Mouse (Mus musculus): ENCODE results near the gene Nosip. TPM values are rescaled to one million over a fixed set of nuclear protein-coding genes. Genes with fewer than 3 reads are reported as not detected.

Nosip gene
- total RNA-seq, 1 experiment = 94.2 TPM

GRCm38 (mm10) chr7:45045741-45046140, 16.5 kb upstream of the Nosip start:
- no peak for DNase-seq (ENCODE audit: low read depth, low spot score)
- Histone ChIP-seq H3K4me1 (ENCODE audit: control insufficient read depth in 2 of 2, insufficient read depth in 2 of 2, low read length in 2 of 2, poor library complexity in 1 of 2) (peaks cover 4 to 29% of the 10 kb centered on the region in 2 experiments; a peak in 3 of 4 replicates), H3K9me3 (ENCODE audit: control insufficient read depth, insufficient read depth, low read depth, low read length) (no peaks in the 10 kb centered on the region), H3K27ac (ENCODE audit: insufficient read depth, low read depth, low read length, poor library complexity, severe bottlenecking) (no peak overlapping the region), H3K4me3 (ENCODE audit: insufficient read depth in 1 of 2, low read depth in 1 of 2, low read length in 2 of 2, poor library complexity in 1 of 2, severe bottlenecking in 1 of 2) (no peak overlapping the region), H3K36me3 (ENCODE audit: control insufficient read depth, insufficient read depth, low read length, poor library complexity, severe bottlenecking) (peaks cover 66% of the 10 kb centered on the region), H3K9ac (ENCODE audit: insufficient read depth, low read depth, low read length, poor library complexity, severe bottlenecking) (no peak overlapping the region)
- in situ Hi-C loops (cut with MboI; ENCODE audit: low sequenced_read_pairs in 2 of 2, unreplicated experiment in 2 of 2) = no loop called here
- no peak for TF ChIP-seq CHD2 (IDR thresholded peaks at IDR 0.05; ENCODE audit: low read depth, low read length)
- no peak for TF ChIP-seq ZNF384 (IDR thresholded peaks at IDR 0.05; ENCODE audit: low read depth, low read length)
- TF ChIP-seq MAFK (IDR thresholded peaks at IDR 0.05; ENCODE audit: insufficient read depth, low read depth, low read length) = no peak
- no peak for TF ChIP-seq HCFC1 (IDR thresholded peaks at IDR 0.05; ENCODE audit: borderline replicate concordance, insufficient read depth, low read length)
- TF ChIP-seq ZC3H11A (IDR thresholded peaks at IDR 0.05; ENCODE audit: borderline replicate concordance, low read depth, low read length) = no peak

GRCm38 (mm10) chr7:45046853-45047350, 15.3 kb upstream of the Nosip start:
- no peaks in the 10 kb centered on the region for H3K9me3 ChIP-seq (ENCODE audit: control insufficient read depth, insufficient read depth, low read depth, low read length)
- in situ Hi-C loops (cut with MboI; ENCODE audit: low sequenced_read_pairs in 2 of 2, unreplicated experiment in 2 of 2) = no loop called here
- H3K36me3 ChIP-seq (ENCODE audit: control insufficient read depth, insufficient read depth, low read length, poor library complexity, severe bottlenecking) = peaks cover 62% of the 10 kb centered on the region
- TF ChIP-seq ZNF384 (IDR thresholded peaks at IDR 0.05; ENCODE audit: low read depth, low read length) (no peak), HCFC1 (IDR thresholded peaks at IDR 0.05; ENCODE audit: borderline replicate concordance, insufficient read depth, low read length) (no peak), CHD2 (IDR thresholded peaks at IDR 0.05; ENCODE audit: low read depth, low read length) (no peak), MAFK (IDR thresholded peaks at IDR 0.05; ENCODE audit: insufficient read depth, low read depth, low read length) (no peak), ZC3H11A (IDR thresholded peaks at IDR 0.05; ENCODE audit: borderline replicate concordance, low read depth, low read length) (no peak)
- H3K4me3 ChIP-seq (ENCODE audit: insufficient read depth in 1 of 2, low read depth in 1 of 2, low read length in 2 of 2, poor library complexity in 1 of 2, severe bottlenecking in 1 of 2) = peak overlapping the region; percentile 16 to 53
- peaks cover 4 to 29% of the 10 kb centered on the region in 2 experiments; a peak in 3 of 4 replicates for H3K4me1 ChIP-seq (ENCODE audit: control insufficient read depth in 2 of 2, insufficient read depth in 2 of 2, low read length in 2 of 2, poor library complexity in 1 of 2)
- no peak overlapping the region for H3K27ac ChIP-seq (ENCODE audit: insufficient read depth, low read depth, low read length, poor library complexity, severe bottlenecking)
- peak overlapping the region; percentile 19 for H3K9ac ChIP-seq (ENCODE audit: insufficient read depth, low read depth, low read length, poor library complexity, severe bottlenecking)
- DNase-seq (ENCODE audit: low read depth, low spot score) = no peak

- Histone ChIP-seq H3K4me1 (ENCODE audit: control insufficient read depth in 2 of 2, insufficient read depth in 2 of 2, low read length in 2 of 2, poor library complexity in 1 of 2) (peaks cover 4 to 29% of the 10 kb centered on the region in 2 experiments; a peak in 3 of 4 replicates), H3K9ac (ENCODE audit: insufficient read depth, low read depth, low read length, poor library complexity, severe bottlenecking) (0 out of 2 replicates have a peak overlapping the region, but pooled peaks have one; percentile 32), H3K4me3 (ENCODE audit: insufficient read depth in 1 of 2, low read depth in 1 of 2, low read length in 2 of 2, poor library complexity in 1 of 2, severe bottlenecking in 1 of 2) (peak overlapping the region; percentile 16 to 32; a peak in 3 of 4 replicates), H3K27ac (ENCODE audit: insufficient read depth, low read depth, low read length, poor library complexity, severe bottlenecking) (no peak overlapping the region), H3K36me3 (ENCODE audit: control insufficient read depth, insufficient read depth, low read length, poor library complexity, severe bottlenecking) (peaks cover 59% of the 10 kb centered on the region), H3K9me3 (ENCODE audit: control insufficient read depth, insufficient read depth, low read depth, low read length) (no peaks in the 10 kb centered on the region)
- TF ChIP-seq ZC3H11A (IDR thresholded peaks at IDR 0.05; ENCODE audit: borderline replicate concordance, low read depth, low read length) (no peak), HCFC1 (IDR thresholded peaks at IDR 0.05; ENCODE audit: borderline replicate concordance, insufficient read depth, low read length) (no peak), CHD2 (IDR thresholded peaks at IDR 0.05; ENCODE audit: low read depth, low read length) (no peak), MAFK (IDR thresholded peaks at IDR 0.05; ENCODE audit: insufficient read depth, low read depth, low read length) (no peak), ZNF384 (IDR thresholded peaks at IDR 0.05; ENCODE audit: low read depth, low read length) (no peak)
- no peak for DNase-seq (ENCODE audit: low read depth, low spot score)
- in situ Hi-C loops (cut with MboI; ENCODE audit: low sequenced_read_pairs in 2 of 2, unreplicated experiment in 2 of 2) = no loop called here
These were observed 14.7 kb upstream of the Nosip start for GRCm38 (mm10) chr7:45047491-45047890.

- DNase-seq (ENCODE audit: low read depth, low spot score) = no peak
- Histone ChIP-seq H3K4me1 (ENCODE audit: control insufficient read depth in 2 of 2, insufficient read depth in 2 of 2, low read length in 2 of 2, poor library complexity in 1 of 2) (peaks cover 4 to 29% of the 10 kb centered on the region in 2 experiments; a peak in 3 of 4 replicates), H3K4me3 (ENCODE audit: insufficient read depth in 1 of 2, low read depth in 1 of 2, low read length in 2 of 2, poor library complexity in 1 of 2, severe bottlenecking in 1 of 2) (peak overlapping the region; percentile 16 to 33; a peak in 3 of 4 replicates), H3K27ac (ENCODE audit: insufficient read depth, low read depth, low read length, poor library complexity, severe bottlenecking) (no peak overlapping the region), H3K36me3 (ENCODE audit: control insufficient read depth, insufficient read depth, low read length, poor library complexity, severe bottlenecking) (peaks cover 52% of the 10 kb centered on the region), H3K9me3 (ENCODE audit: control insufficient read depth, insufficient read depth, low read depth, low read length) (no peaks in the 10 kb centered on the region), H3K9ac (ENCODE audit: insufficient read depth, low read depth, low read length, poor library complexity, severe bottlenecking) (0 out of 2 replicates have a peak overlapping the region, but pooled peaks have one; percentile 29)
- in situ Hi-C loops (cut with MboI; ENCODE audit: low sequenced_read_pairs in 2 of 2, unreplicated experiment in 2 of 2) = no loop called here
- TF ChIP-seq ZC3H11A (IDR thresholded peaks at IDR 0.05; ENCODE audit: borderline replicate concordance, low read depth, low read length) (no peak), MAFK (IDR thresholded peaks at IDR 0.05; ENCODE audit: insufficient read depth, low read depth, low read length) (no peak), CHD2 (IDR thresholded peaks at IDR 0.05; ENCODE audit: low read depth, low read length) (no peak), ZNF384 (IDR thresholded peaks at IDR 0.05; ENCODE audit: low read depth, low read length) (no peak), HCFC1 (IDR thresholded peaks at IDR 0.05; ENCODE audit: borderline replicate concordance, insufficient read depth, low read length) (no peak)
These were observed 14.0 kb upstream of the Nosip start for GRCm38 (mm10) chr7:45048001-45048890.

Measured in ES-E14 (cell line).